Mouse (Mus musculus) neural tube, embryonic 15.5 days (tissue): Measurements from ENCODE around the gene Pglyrp2. TPM values are rescaled to one million over a fixed set of nuclear protein-coding genes. Genes with fewer than 3 reads are reported as not detected.

Experiments used
- ATAC-seq: fragments of 200-750 bp; cut with Nextera tagmentation; 2 replicates; pipeline ENCODE4 v1.8.0; 2017; ENCODE audit warnings: mild to moderate bottlenecking, moderate TSS enrichment, moderate library complexity; ENCODE audit not compliant: low FRiP score
- H3K27ac ChIP-seq: fragments of 300-500 bp; sonication (generic); replicated peaks from 2 replicates; pipeline ENCODE4 v1.5.1; 2015; ENCODE audit warnings: mild to moderate bottlenecking, inconsistent platforms
- H3K27me3 ChIP-seq: fragments of 300-500 bp; sonication (generic); replicated peaks from 2 replicates; pipeline ENCODE4 v1.6.1; 2015; ENCODE audit warnings: inconsistent platforms
- H3K36me3 ChIP-seq: fragments of 300-500 bp; sonication (generic); 2 replicates; pipeline ENCODE4 v1.6.1; 2015; ENCODE audit warnings: inconsistent platforms
- H3K4me1 ChIP-seq: fragments of 300-500 bp; sonication (generic); 2 replicates; pipeline ENCODE4 v1.6.1; 2015; ENCODE audit warnings: inconsistent platforms
- H3K4me2 ChIP-seq: fragments of 300-500 bp; sonication (generic); 2 replicates; pipeline ENCODE4 v1.6.1; 2015; ENCODE audit warnings: inconsistent platforms, mild to moderate bottlenecking, moderate library complexity
- H3K4me3 ChIP-seq: fragments of 300-500 bp; sonication (generic); replicated peaks from 2 replicates; pipeline ENCODE4 v1.5.1; 2015; ENCODE audit warnings: mild to moderate bottlenecking, inconsistent platforms
- H3K9ac ChIP-seq: fragments of 300-500 bp; sonication (generic); replicated peaks from 2 replicates; pipeline ENCODE4 v1.6.1; 2015; ENCODE audit warnings: mild to moderate bottlenecking, inconsistent platforms
- H3K9me3 ChIP-seq: fragments of 300-500 bp; sonication (generic); replicated peaks from 2 replicates; pipeline ENCODE4 v1.6.1; 2016; ENCODE audit warnings: inconsistent platforms
- whole genome bisulfite sequencing: fragments of 180-500 bp; shearing (Covaris S2); methylation state at CpG from one replicate; pipeline ENCODE4 v1.1.7; 2015; ENCODE audit warnings: mixed read lengths; 5-methylcytosine and 5-hydroxymethylcytosine counted together
- microRNA-seq: library from miRNA; unstranded; fragments of <30 nt; microRNA quantifications from one replicate; pipeline ENCODE4, GENCODE M21; 2017
- polyA plus RNA-seq: library from polyadenylated mRNA; unstranded; fragments of >200 nt; fragmentation: Nextera tagmentation; extraction: Ambion mirVana; gene quantifications from 2 replicates; pipeline ENCODE4 v1.2.1, GENCODE M21; 2015

The Pglyrp2 gene
- polyA plus RNA-seq, 1 experiment from 2014 or later, result not detected

DNA sequence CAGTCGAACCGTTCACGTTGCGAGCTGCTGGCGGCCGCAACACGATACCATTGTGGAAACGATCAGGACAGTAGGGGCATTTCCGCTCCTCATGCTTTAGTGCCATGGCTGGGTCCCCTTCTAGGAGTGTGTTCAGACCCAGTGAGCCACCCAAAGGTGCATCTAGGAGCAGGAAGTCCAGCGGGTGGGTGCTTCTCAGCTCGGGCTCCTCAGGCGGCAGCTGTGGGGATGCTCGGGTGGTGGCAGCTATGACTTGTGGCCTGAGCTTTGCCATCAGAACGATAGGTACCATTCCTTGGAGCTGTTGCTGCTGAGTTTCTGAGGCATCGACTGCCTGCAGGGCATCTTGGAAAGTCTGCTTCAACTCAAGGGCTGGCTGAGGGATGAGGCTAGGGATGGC lies 47.5 kb downstream of the Pglyrp2 start:
- no peak overlapping the region for H3K4me3 ChIP-seq
- H3K27ac ChIP-seq, result no peak overlapping the region
- no peaks in the 10 kb centered on the region for H3K4me1 ChIP-seq
- H3K27me3 ChIP-seq, result no peaks in the 10 kb centered on the region
- no peak overlapping the region for H3K4me2 ChIP-seq
- 82% methylated on average over 15 of the region's 15 CpGs for WGBS
- no peak overlapping the region for H3K9ac ChIP-seq
- ATAC-seq, result no peak
- H3K9me3 ChIP-seq, result no peaks in the 10 kb centered on the region
- H3K36me3 ChIP-seq, result peaks cover 49% of the 10 kb centered on the region

DNA sequence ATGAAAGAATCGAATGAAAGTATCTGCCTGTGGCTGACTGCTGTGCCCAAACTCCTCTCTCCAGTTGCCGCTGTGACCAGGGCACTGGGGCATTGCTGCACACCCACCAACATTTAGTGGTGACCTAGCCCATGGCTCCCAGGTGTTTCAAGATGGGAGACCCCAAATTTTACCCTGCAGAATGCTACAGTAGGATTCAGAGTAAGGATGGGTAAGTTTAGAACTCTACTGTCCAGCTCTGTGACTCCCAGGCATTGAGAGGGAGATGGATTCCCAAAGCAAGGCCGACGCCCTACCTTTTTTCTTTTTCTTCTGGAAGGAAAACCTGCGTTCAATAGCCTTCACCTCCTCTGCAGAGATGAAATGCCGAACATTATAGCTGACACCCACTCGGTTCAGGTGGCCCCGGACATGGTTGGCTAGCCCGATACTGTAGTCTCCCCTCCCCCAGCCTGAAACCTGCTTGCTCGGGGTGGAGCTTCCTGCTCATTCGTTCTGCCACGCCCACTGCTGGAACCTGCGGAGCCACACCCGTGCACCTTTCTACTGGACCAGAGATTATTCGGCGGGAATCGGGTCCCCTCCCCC lies 54.9 kb downstream of the Pglyrp2 start:
- no peak overlapping the region for H3K9ac ChIP-seq
- no peak overlapping the region for H3K4me3 ChIP-seq
- ATAC-seq, result no peak
- no peaks in the 10 kb centered on the region for H3K27me3 ChIP-seq
- no peak overlapping the region for H3K27ac ChIP-seq
- H3K9me3 ChIP-seq, result no peaks in the 10 kb centered on the region
- 23% methylated on average over 12 of the region's 17 CpGs for WGBS
- peaks cover 7% of the 10 kb centered on the region for H3K4me1 ChIP-seq
- H3K36me3 ChIP-seq, result peaks cover 15% of the 10 kb centered on the region; the same call in 1 of the 2 replicates
- H3K4me2 ChIP-seq, result peak overlapping the region; percentile 38

DNA sequence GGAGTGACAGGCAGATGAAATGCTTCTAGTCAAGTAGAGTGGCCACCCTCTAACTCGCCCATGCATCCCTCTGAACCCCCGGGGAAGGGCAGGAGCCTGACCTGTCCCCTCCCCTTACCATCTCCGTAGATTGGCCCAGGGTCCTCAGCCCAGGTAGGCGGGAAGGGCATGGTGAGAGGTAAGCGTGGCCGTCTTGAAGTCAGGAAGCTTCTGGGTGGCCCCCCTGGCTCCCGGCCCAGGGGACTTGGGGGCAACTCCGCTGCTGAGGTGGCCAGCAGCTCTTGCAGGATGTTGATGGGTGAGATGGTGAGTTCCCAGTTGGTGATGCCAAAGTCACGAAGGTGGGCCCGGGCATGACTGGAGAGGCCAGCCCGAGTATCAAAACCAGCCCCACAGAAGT lies 56.3 kb downstream of the Pglyrp2 start:
- Histone ChIP-seq H3K4me1 (peaks cover 18% of the 10 kb centered on the region), H3K9ac (no peak overlapping the region), H3K27ac (no peak overlapping the region), H3K9me3 (no peaks in the 10 kb centered on the region), H3K4me3 (no peak overlapping the region), H3K36me3 (peaks cover 15% of the 10 kb centered on the region; the same call in 1 of the 2 replicates), H3K4me2 (no peak overlapping the region), H3K27me3 (no peaks in the 10 kb centered on the region)
- 94% methylated on average over 11 of the region's 11 CpGs for WGBS
- no peak for ATAC-seq

DNA sequence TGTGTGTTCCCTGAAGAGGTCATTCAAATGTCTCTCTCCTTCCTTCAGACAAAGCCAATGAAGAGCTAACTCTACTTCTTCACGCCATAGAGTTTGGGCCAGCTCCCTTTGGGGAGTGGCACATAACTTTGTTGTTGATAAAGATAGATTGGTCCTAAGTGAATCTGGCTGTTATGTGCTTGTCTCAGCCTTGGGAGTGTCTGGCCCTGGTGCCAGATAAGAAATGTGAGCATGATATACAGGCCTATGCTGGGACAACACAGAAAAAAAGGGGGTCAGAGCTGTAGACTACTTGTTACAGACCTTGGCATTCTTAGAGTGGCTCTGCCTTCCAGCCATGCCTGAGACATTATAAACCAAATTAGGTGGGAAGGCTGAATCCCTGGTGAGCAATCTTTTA lies 58.7 kb downstream of the Pglyrp2 start:
- Histone ChIP-seq H3K27me3 (no peaks in the 10 kb centered on the region), H3K27ac (no peak overlapping the region), H3K9ac (no peak overlapping the region), H3K36me3 (peaks cover 29% of the 10 kb centered on the region), H3K9me3 (no peaks in the 10 kb centered on the region), H3K4me3 (no peak overlapping the region), H3K4me1 (peaks cover 31% of the 10 kb centered on the region), H3K4me2 (0 out of 2 replicates have a peak overlapping the region, but pooled peaks have one; percentile 75)
- 78% methylated on average over 1 of the region's 1 CpGs for WGBS
- ATAC-seq, result no peak

DNA sequence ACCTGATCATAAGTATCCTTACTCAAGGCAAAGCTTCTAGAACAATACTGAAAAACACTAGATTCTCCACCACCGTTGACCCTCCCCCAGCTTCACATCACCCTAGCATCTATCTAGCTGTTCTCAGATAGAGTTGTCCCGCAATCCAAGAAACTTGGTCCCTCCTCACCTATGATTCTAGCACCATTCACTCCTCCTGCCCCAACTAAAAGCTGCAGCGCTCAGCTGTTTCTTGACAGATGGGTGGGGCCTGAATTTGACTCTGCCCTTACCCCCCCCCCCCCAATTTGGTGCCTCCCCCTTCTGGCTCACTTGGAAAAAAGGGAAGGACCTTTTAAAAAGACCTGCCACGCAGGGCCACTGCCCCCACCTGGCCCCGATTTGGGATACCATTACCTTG lies 59.1 kb downstream of the Pglyrp2 start:
- peak; percentile 9 for ATAC-seq

DNA sequence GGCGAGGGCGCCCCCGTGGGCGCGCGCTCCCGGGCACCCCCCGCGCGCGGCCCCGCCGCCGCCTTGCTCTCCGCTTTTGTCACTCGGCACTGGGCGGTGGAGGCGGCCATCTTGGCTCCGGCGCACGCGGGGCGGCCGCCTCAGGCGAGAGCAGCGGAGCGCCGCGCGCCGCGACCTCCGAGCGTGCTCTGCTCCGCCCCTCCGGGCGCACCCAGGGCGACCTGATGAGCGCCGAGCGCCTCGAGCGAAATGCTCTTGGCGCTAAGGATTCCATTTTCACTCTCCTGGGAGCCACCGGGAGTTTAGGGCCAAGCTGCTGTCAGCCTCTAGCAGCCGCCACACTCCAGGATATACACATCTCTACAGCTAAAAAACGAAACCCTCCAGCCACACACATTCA lies 59.6 kb downstream of the Pglyrp2 start:
- H3K36me3 ChIP-seq, result peaks cover 38% of the 10 kb centered on the region
- no peaks in the 10 kb centered on the region for H3K27me3 ChIP-seq
- peaks cover 31% of the 10 kb centered on the region for H3K4me1 ChIP-seq
- no peaks in the 10 kb centered on the region for H3K9me3 ChIP-seq
- peak; percentile 94 for ATAC-seq
- H3K27ac ChIP-seq, result peak overlapping the region; percentile 83
- under 1% methylated on average over 29 of the region's 47 CpGs for WGBS
- peak overlapping the region; percentile 89 for H3K4me3 ChIP-seq
- H3K4me2 ChIP-seq, result peak overlapping the region; percentile 75
- peak overlapping the region; percentile 91 for H3K9ac ChIP-seq

More for the DNA sequence above, 59.1 kb downstream of the Pglyrp2 start:
- no peaks in the 10 kb centered on the region for H3K9me3 ChIP-seq
- peak overlapping the region; percentile 75 for H3K4me2 ChIP-seq
- peaks cover 31% of the 10 kb centered on the region for H3K4me1 ChIP-seq
- H3K9ac ChIP-seq, result no peak overlapping the region
- peaks cover 33% of the 10 kb centered on the region for H3K36me3 ChIP-seq
- H3K27ac ChIP-seq, result peak overlapping the region; percentile 83
- H3K27me3 ChIP-seq, result no peaks in the 10 kb centered on the region
- 57% methylated on average over 5 of the region's 5 CpGs for WGBS
- H3K4me3 ChIP-seq, result peak overlapping the region; percentile 89

DNA sequence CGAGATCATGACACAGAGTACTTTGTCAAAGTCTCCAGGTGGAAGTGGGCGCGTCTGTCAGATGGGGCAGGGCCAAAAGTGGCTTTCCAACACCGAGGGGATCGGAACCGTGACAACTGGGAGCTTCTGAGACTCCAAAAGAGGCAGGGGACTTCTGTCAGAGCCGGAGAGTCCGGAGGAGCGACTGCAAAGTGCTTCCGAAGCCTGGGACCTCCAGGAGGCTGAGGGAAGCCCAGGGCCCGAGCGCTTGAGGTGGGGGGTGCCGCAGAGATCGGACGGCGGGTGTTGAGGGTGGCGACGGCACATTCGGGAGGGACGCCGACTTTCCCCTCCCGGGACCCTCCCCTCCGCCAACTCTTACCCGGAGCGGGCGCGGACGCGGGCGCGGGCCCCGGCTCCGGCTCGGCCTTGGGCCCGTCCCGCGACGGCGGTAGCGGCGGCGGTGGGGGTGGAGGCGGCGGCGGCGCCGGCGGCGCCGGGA lies 60.1 kb downstream of the Pglyrp2 start:
- Histone ChIP-seq H3K36me3 (peaks cover 43% of the 10 kb centered on the region), H3K9me3 (no peaks in the 10 kb centered on the region), H3K4me3 (peak overlapping the region; percentile 89), H3K9ac (peak overlapping the region; percentile 91), H3K27me3 (no peaks in the 10 kb centered on the region), H3K27ac (peak overlapping the region; percentile 83), H3K4me2 (peak overlapping the region; percentile 75), H3K4me1 (peaks cover 31% of the 10 kb centered on the region)
- ATAC-seq, result peak; percentile 60
- under 1% methylated on average over 23 of the region's 50 CpGs for WGBS

DNA sequence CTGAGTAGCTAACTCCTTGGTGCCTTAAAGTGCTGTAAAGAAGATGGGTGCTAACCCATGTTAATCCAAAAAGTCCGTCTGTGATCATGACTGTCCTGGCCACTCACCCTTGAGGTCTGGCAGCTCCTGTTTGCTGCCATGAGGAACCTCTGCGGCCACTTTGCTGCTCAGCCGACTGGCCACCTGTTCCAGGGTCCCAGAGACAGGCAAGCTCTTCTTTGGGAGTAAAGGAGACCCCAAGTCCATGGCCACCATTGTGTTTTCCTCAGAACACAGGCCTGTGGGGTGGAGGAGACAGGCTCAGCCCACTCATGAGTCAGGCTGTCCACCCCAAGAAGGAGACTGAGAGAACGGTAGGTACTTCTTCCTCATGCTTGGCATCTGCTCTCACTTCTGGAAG lies 61.3 kb downstream of the Pglyrp2 start:
- Histone ChIP-seq H3K27ac (no peak overlapping the region), H3K4me1 (peaks cover 31% of the 10 kb centered on the region), H3K4me2 (peak overlapping the region; percentile 75), H3K9me3 (no peaks in the 10 kb centered on the region), H3K4me3 (peak overlapping the region; percentile 89), H3K36me3 (peaks cover 52% of the 10 kb centered on the region), H3K27me3 (no peaks in the 10 kb centered on the region), H3K9ac (0 out of 2 replicates have a peak overlapping the region, but pooled peaks have one; percentile 91)
- 90% methylated on average over 4 of the region's 4 CpGs for WGBS
- ATAC-seq, result no peak

Small RNA genes within 50 kb of the gene (microRNA-seq; reads per million reads assigned to microRNA genes)
- gene Gm22201, result not detected

Other genes with a start within 250 kb of the Pglyrp2 start
- 0.24 and 0.60 TPM in 2 replicates for gene Ephx3, start 234.6 kb downstream of the Pglyrp2 start, polyA plus RNA-seq
- 73.9 and 84.4 TPM in 2 replicates for gene Brd4, start 139.4 kb downstream of the Pglyrp2 start, polyA plus RNA-seq
- 100 and 101 TPM in 2 replicates for gene Akap8, start 102.9 kb downstream of the Pglyrp2 start, polyA plus RNA-seq
- 146 and 170 TPM in 2 replicates for gene Akap8l, start 73.6 kb downstream of the Pglyrp2 start, polyA plus RNA-seq
- gene Wiz, start 34.7 kb downstream of the Pglyrp2 start, polyA plus RNA-seq, result 34.0 and 34.3 TPM in 2 replicates
- 0.55 and 11.3 TPM in 2 replicates for gene Rasal3, start 20.6 kb downstream of the Pglyrp2 start, polyA plus RNA-seq
- gene Cyp4f39, start 28.6 kb upstream of the Pglyrp2 start, polyA plus RNA-seq, result 0.65 and 0.74 TPM in 2 replicates
- gene Cyp4f17, start 81.9 kb upstream of the Pglyrp2 start, polyA plus RNA-seq, result 10.8 and 12.4 TPM in 2 replicates
- 19.1 and 19.4 TPM in 2 replicates for gene Cyp4f16, start 112.4 kb upstream of the Pglyrp2 start, polyA plus RNA-seq
- 1.1 TPM in 1 of 2 replicates, not detected in the other for gene Cyp4f37, start 197.1 kb upstream of the Pglyrp2 start, polyA plus RNA-seq
- 0.10 and 1.3 TPM in 2 replicates for gene Cyp4f40, start 234.7 kb upstream of the Pglyrp2 start, polyA plus RNA-seq